Mouse (Mus musculus) heart, postnatal 0 days (tissue): ENCODE measurements at regions not wholly inside any gene's neighbourhood (a gene's known extent, or its start where the extent isn't known, plus 50 kb on each side); places are given as distances from the start of the nearest gene placed in this dataset.

Experiments
- ATAC-seq: fragments of 200-750 bp; cut with Nextera tagmentation; 2 replicates; pipeline ENCODE4 v1.8.0; 2017; ENCODE audit warnings: low read depth, moderate number of reproducible peaks, moderate library complexity; ENCODE audit not compliant: insufficient read depth
- DNase-seq: peaks from one replicate; pipeline ENCODE4 v3.0.0-alpha.2; 2016; ENCODE audit warnings: low spot score
- H3K27ac ChIP-seq: fragments of 300-500 bp; sonication (generic); 2 replicates; pipeline ENCODE4 v1.5.1; 2014; ENCODE audit warnings: low read depth, mild to moderate bottlenecking
- H3K27me3 ChIP-seq: fragments of 300-500 bp; sonication (generic); 2 replicates; pipeline ENCODE4 v1.6.1; 2014; ENCODE audit warnings: low read length, mixed read lengths; ENCODE audit not compliant: control insufficient read depth, insufficient read depth
- H3K36me3 ChIP-seq: fragments of 300-500 bp; sonication (generic); replicated peaks from 2 replicates; pipeline ENCODE4 v1.6.1; 2014; ENCODE audit warnings: low read length, mixed read lengths; ENCODE audit not compliant: control insufficient read depth, insufficient read depth
- H3K4me1 ChIP-seq: fragments of 300-500 bp; sonication (generic); 2 replicates; pipeline ENCODE4 v1.6.1; 2014; ENCODE audit warnings: antibody characterized with exemption; ENCODE audit not compliant: control insufficient read depth, insufficient read depth
- H3K4me2 ChIP-seq: fragments of 300-500 bp; sonication (generic); 2 replicates; pipeline ENCODE4 v1.6.1; 2014; ENCODE audit warnings: low read depth, mild to moderate bottlenecking, low read length, moderate library complexity
- H3K4me3 ChIP-seq: fragments of 300-500 bp; sonication (generic); 2 replicates; pipeline ENCODE4 v1.5.1; 2014; ENCODE audit warnings: low read depth, low read length
- H3K9ac ChIP-seq: fragments of 300-500 bp; sonication (generic); replicated peaks from 2 replicates; pipeline ENCODE4 v1.6.1; 2014; ENCODE audit warnings: low read depth, low read length, mixed read lengths
- H3K9me3 ChIP-seq: fragments of 300-500 bp; sonication (generic); replicated peaks from 2 replicates; pipeline ENCODE4 v1.6.1; 2016; ENCODE audit warnings: low read length; ENCODE audit not compliant: control insufficient read depth
- CTCF ChIP-seq: IDR thresholded peaks from 2 replicates; pipeline ENCODE4 v1.5.1; 2016; ENCODE audit warnings: antibody characterized with exemption, control low read depth, low read depth
- EP300 ChIP-seq: IDR thresholded peaks from 2 replicates; pipeline ENCODE4 v1.6.1; 2016; ENCODE audit warnings: antibody characterized with exemption, low read depth
- WGBS: fragments of 180-500 bp; shearing (Covaris S2); extraction: QIAGEN DNeasy Blood & Tissue Kit; methylation state at CpG from one replicate; pipeline ENCODE4 v1.1.7; 2014; 5-methylcytosine and 5-hydroxymethylcytosine counted together

DNA sequence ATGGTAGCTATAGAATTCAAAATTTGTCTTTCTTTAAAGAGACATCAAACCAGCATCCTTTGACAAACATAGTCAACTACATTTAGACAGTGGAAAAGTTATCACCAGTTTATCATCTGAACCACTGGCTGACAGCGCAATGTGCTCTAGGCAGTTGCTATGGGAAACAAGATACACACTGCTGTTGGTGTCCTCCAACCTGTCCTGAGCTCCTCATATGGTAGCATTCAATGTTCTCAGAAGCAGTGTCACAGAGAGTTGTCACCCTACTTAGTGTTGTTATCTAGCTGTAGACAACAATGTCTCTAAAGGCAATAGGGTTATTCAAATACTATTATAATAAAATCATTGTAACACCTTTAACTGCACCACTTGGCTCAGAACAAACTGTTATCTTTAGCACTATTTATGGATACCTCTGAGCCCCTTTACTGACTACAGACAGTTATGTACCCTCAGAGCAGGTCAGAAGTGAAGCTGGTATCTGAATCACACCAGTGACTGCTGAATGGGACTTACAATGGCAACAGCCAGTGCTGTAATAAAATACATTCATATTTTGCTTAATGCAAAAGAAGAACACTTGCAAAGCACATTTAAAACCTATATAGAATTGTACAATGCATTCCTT, 2747.9 kb upstream of the Gm6569 start:
- Histone ChIP-seq H3K27ac (peak overlapping the region; percentile 39), H3K27me3 (no peaks in the 10 kb centered on the region), H3K9me3 (no peaks in the 10 kb centered on the region), H3K9ac (no peak overlapping the region), H3K4me2 (0 out of 2 replicates have a peak overlapping the region, but pooled peaks have one; percentile 9), H3K36me3 (no peaks in the 10 kb centered on the region), H3K4me3 (no peak overlapping the region), H3K4me1 (0 out of 2 replicates have a peak, but pooled peaks cover 4% of the 10 kb centered on the region)
- 28% methylated on average over 1 of the region's 1 CpGs for WGBS
- DNase-seq (peak; percentile 57), ATAC-seq (peak; percentile 82)
- TF ChIP-seq CTCF, result no peak
- no peak; the same call in 1 of the 2 replicates for TF ChIP-seq EP300

DNA sequence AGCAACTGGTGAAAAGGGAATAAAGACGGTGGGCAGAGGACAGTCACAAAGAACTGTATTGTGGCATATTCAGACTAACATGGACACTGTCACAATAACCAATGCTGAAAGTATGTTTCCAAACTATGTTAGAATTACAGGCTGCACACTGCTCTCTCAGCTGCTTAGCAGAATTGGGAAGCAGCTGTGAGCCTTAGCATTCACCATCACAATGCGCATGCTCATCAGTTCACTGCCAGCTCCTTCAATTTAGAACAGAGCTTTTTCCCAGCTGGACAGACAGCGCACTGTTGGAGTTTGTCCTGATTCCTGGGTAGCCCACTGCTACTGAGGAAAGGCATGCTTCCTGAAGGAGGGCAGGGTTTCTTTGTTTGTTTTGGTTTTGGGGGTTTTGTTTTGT, 2735.2 kb upstream of the Gm6569 start:
- TF ChIP-seq CTCF (no peak), EP300 (no peak)
- Histone ChIP-seq H3K4me1 (no peaks in the 10 kb centered on the region), H3K4me3 (no peak overlapping the region), H3K36me3 (no peaks in the 10 kb centered on the region), H3K9ac (no peak overlapping the region), H3K9me3 (no peaks in the 10 kb centered on the region), H3K4me2 (no peak overlapping the region), H3K27ac (no peak overlapping the region), H3K27me3 (no peaks in the 10 kb centered on the region)
- no peak for DNase-seq
- 75% methylated on average over 3 of the region's 3 CpGs for WGBS
- no peak for ATAC-seq

- Histone ChIP-seq H3K9ac (no peak overlapping the region), H3K27ac (no peak overlapping the region), H3K27me3 (no peaks in the 10 kb centered on the region), H3K4me2 (no peak overlapping the region), H3K4me3 (no peak overlapping the region), H3K36me3 (no peaks in the 10 kb centered on the region), H3K4me1 (no peaks in the 10 kb centered on the region), H3K9me3 (no peaks in the 10 kb centered on the region)
- DNase-seq, result no peak
- TF ChIP-seq CTCF (no peak), EP300 (no peak)
- ATAC-seq, result no peak
Observed at GRCm38 (mm10) chr15:71129802-71130201, 2704.6 kb upstream of the Gm6569 start.

DNA sequence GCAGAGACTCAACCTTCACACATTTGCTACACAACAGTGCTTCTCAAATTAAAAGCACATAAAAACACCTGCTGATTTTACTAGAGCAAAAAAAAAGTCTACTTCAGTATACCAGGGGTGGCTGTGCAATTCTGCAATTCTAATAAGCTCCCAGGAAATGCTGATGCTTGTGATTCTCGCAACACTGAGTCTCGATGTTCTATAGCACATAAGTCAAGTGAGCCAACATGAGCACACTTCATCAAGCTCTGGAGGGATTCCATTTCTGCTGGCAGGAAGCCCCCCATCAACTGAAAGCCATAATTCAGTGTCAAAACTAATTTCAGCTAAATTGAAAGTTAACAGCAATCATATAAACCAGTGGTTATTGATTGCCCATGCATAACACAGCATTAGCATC, 2676.7 kb upstream of the Gm6569 start:
- Histone ChIP-seq H3K9ac (no peak overlapping the region), H3K27me3 (no peaks in the 10 kb centered on the region), H3K36me3 (no peaks in the 10 kb centered on the region), H3K4me3 (no peak overlapping the region), H3K27ac (no peak overlapping the region), H3K9me3 (no peaks in the 10 kb centered on the region), H3K4me2 (no peak overlapping the region), H3K4me1 (0 out of 2 replicates have a peak, but pooled peaks cover 5% of the 10 kb centered on the region)
- 84% methylated on average over 2 of the region's 2 CpGs for WGBS
- ATAC-seq, result no peak
- DNase-seq, result no peak
- TF ChIP-seq CTCF, result no peak
- TF ChIP-seq EP300, result no peak

- H3K27me3 ChIP-seq, result no peaks in the 10 kb centered on the region
- TF ChIP-seq CTCF (no peak), EP300 (no peak)
- DNase-seq (no peak), ATAC-seq (no peak)
- H3K4me2 ChIP-seq, result no peak overlapping the region
- H3K4me3 ChIP-seq, result no peak overlapping the region
- H3K27ac ChIP-seq, result no peak overlapping the region
- no peaks in the 10 kb centered on the region for H3K36me3 ChIP-seq
- H3K9ac ChIP-seq, result no peak overlapping the region
- no peaks in the 10 kb centered on the region for H3K4me1 ChIP-seq
- H3K9me3 ChIP-seq, result no peaks in the 10 kb centered on the region
Observed at GRCm38 (mm10) chr15:71162097-71162496, 2672.3 kb upstream of the Gm6569 start.

- peak; percentile 66 for DNase-seq
- peak; percentile 51; the same call in 1 of the 2 replicates for ATAC-seq
- H3K9me3 ChIP-seq, result no peaks in the 10 kb centered on the region
- no peaks in the 10 kb centered on the region for H3K4me1 ChIP-seq
- TF ChIP-seq EP300, result no peak
- TF ChIP-seq CTCF, result peak; percentile 72
- no peak overlapping the region for H3K27ac ChIP-seq
- H3K9ac ChIP-seq, result no peak overlapping the region
- no peaks in the 10 kb centered on the region for H3K27me3 ChIP-seq
- H3K36me3 ChIP-seq, result no peaks in the 10 kb centered on the region
- no peak overlapping the region for H3K4me2 ChIP-seq
- no peak overlapping the region for H3K4me3 ChIP-seq
- 37% methylated on average over 11 of the region's 11 CpGs for WGBS
Observed at GRCm38 (mm10) chr15:71195011-71195739, 2639.2 kb upstream of the Gm6569 start.
